ENCODE assay signal across 24 mouse cellular contexts in the genomic region with DNA sequence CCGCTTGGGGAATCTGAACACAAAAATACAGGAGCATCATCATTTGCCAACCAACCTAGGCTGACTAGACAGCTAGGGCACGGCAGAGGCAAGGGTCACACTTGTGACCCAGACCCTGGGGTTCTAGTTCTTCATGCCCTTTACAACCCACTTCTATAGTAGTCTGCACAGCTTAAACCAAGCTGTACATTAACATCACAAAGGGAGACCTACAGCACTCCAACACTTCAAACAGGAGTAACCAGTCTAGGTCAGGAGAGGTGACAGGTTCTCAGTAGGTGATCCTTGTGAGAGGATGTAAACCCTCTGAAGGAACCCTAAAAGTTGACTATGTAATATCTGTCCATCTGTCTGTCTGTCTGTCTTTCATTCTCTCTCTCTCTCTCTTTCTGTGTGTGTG.
"Had no signal": no experiment of that assay in that cellular context is flagged by ENCODE, and none has a peak within 500 bp of the region (broad histone marks: within the 10 kb centered on the region; RNA-seq: fewer than 3 reads in every experiment).

No protein-coding gene starts in this region.

- H3K9me3 ChIP-seq: heart, embryonic 13.5 days; heart, embryonic 15.5 days; hindbrain, embryonic 10.5 days; hindbrain, embryonic 12.5 days; intestine, embryonic 15.5 days; kidney, embryonic 15.5 days; limb, embryonic 13.5 days; limb, embryonic 15.5 days; liver, embryonic 12.5 days had no signal

- H3K4me1 ChIP-seq: intestine, embryonic 15.5 days; liver, embryonic 12.5 days had no signal

- H3K4me3 ChIP-seq: gastrocnemius, adult 2 months; heart, adult 2 months; heart, embryonic 13.5 days; heart, embryonic 15.5 days; hindbrain, embryonic 10.5 days; hindbrain, embryonic 12.5 days; intestine, embryonic 15.5 days; kidney, embryonic 15.5 days; layer of hippocampus, adult 2 months; left cerebral cortex, adult 2 months; limb, embryonic 13.5 days; limb, embryonic 15.5 days; liver, embryonic 12.5 days had no signal

- H3K36me3 ChIP-seq: hindbrain, embryonic 12.5 days; intestine, embryonic 15.5 days had no signal

- DNase-seq: gastrocnemius, adult 2 months; gastrocnemius, postnatal 10 days; gastrocnemius, postnatal 25 days; heart, adult 2 months; heart, postnatal 4 days; kidney, adult 11 months; kidney, adult 2 months; kidney, adult 9 months; kidney, postnatal 14 days; kidney, postnatal 36 days had no signal

- H3K27me3 ChIP-seq: heart, embryonic 13.5 days; heart, embryonic 15.5 days; hindbrain, embryonic 12.5 days; intestine, embryonic 15.5 days; kidney, embryonic 15.5 days; limb, embryonic 13.5 days; limb, embryonic 15.5 days; liver, embryonic 12.5 days had no signal

- H3K27ac ChIP-seq: gastrocnemius, adult 2 months; heart, adult 2 months; hindbrain, embryonic 10.5 days; hindbrain, embryonic 12.5 days; hindbrain, embryonic 14.5 days; intestine, embryonic 15.5 days; kidney, embryonic 15.5 days; kidney, postnatal 0 days; layer of hippocampus, adult 2 months; left cerebral cortex, adult 2 months; limb, embryonic 13.5 days; limb, embryonic 15.5 days; liver, embryonic 12.5 days; liver, embryonic 14.5 days had no signal
